Mouse (Mus musculus): ENCODE measurements around the gene Lhx6.

The Lhx6 gene

GRCm38 (mm10) chr2:36093914-36094475 is 11.2 kb downstream of the Lhx6 start:
- DNase-seq (ENCODE audit: low read depth in 1 of 2, low spot score in 2 of 2), result no peak

GRCm38 (mm10) chr2:36093301-36093700 is 11.9 kb downstream of the Lhx6 start:
- no peak for DNase-seq (ENCODE audit: low read depth in 1 of 2, low spot score in 2 of 2)

- no peak for DNase-seq (ENCODE audit: low read depth in 1 of 2, low spot score in 2 of 2)
Measured at GRCm38 (mm10) chr2:36092748-36093147, 12.5 kb downstream of the Lhx6 start.

- no peak for DNase-seq (ENCODE audit: low read depth in 1 of 2, low spot score in 2 of 2)
Measured at GRCm38 (mm10) chr2:36090853-36091741, 14.1 kb downstream of the Lhx6 start.

- DNase-seq (ENCODE audit: low read depth in 1 of 2, low spot score in 2 of 2), result no peak
Measured at GRCm38 (mm10) chr2:36089190-36089589, 16.0 kb downstream of the Lhx6 start.

GRCm38 (mm10) chr2:36085041-36085440 is 20.2 kb downstream of the Lhx6 start:
- DNase-seq (ENCODE audit: low read depth in 1 of 2, low spot score in 2 of 2), result no peak

DNA sequence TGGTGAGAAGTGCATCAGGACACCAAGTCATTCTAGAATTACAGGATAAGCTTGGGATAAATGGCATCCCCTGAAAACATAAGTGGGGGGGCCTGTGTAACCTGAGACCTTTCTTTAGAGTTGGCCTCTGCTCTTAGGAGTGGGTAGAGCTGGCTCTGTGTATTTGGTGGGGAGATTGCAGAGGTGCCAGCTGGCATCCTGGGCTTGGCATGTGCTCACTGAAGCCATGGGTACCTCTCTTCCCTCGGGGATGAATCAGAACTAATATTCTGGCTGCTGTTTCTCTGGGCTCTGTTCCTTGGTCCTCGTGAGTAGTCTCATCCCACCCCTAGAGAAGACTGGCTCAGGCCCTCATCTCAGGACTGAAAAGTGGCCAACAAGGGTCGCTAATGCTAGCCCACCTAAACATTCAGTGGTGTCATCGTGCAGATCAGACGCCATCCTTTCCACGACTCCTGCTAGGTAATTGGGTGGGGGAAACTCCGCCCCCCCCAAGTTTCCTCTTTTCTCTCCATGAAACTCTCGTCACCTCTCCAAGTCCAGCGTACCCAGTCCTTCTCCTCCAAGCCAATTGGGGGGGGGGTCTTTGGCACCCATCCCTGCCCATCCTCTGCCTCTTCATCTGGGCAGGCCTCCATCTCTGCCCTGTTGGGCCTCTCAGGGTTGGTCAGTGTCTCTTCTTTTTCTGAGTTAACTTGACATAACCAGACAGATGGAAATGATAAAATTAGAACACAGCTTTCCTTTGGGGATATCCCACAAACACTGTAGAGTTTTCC is 22.2 kb downstream of the Lhx6 start:
- DNase-seq (ENCODE audit: low read depth in 1 of 2, low spot score in 2 of 2), result no peak

GRCm38 (mm10) chr2:36081446-36081845 is 23.8 kb downstream of the Lhx6 start:
- no peak for DNase-seq (ENCODE audit: low read depth in 1 of 2, low spot score in 2 of 2)

GRCm38 (mm10) chr2:36077160-36077761 is 27.9 kb downstream of the Lhx6 start:
- no peak for DNase-seq (ENCODE audit: low read depth in 1 of 2, low spot score in 2 of 2)

DNA sequence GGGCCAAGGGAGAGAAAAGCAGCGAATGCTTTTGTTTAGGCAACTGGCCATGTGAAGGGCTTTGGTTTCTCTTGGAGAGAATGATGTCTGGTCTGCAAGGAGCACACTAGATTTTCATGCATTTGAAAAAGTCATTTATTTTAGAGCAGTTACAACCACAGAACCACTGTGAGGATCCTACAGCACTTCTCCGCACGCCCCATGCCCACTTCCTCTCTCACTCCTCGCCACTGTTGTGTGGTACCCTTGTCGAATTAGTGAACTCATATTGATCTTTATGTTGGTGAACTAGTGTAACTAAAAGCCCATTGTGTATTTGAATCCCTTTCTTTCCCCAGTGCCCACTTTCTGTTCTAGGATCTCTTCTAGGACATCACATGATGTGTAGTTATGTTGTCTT is 30.0 kb downstream of the Lhx6 start:
- no peak for DNase-seq (ENCODE audit: low read depth in 1 of 2, low spot score in 2 of 2)

GRCm38 (mm10) chr2:36073781-36074180 is 31.4 kb downstream of the Lhx6 start:
- DNase-seq (ENCODE audit: low read depth in 1 of 2, low spot score in 2 of 2), result no peak

DNA sequence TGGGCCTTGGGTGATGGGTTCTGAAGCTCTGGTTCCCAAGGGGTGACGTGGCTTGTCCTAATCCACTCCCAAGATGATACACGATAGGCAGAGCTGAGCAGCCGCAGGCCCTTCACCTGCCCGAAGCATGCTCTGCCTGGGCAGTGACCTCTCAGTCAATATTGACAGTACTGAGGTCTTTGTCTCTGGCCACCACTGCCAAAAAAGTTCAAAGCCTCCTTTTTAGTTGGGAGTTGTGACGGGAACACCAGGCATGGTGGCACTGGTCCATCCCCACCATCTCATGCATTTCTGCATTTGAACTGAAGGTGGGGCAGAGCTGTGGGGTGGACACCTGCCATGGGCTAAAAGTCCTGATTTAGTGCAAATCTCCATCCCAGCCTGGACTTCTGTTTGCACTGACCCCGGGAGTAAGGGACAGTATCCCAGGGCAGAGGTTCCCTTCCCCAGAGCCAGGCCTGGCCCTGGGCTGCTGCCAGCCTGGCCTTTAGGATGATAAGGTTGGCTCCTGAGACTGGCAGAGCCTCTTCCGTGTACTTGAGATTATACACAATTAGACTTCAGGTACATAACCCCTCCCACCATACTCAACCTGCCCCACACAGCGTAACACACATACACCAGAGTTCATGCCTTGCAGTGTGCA is 33.4 kb downstream of the Lhx6 start:
- no peak for DNase-seq (ENCODE audit: low read depth in 1 of 2, low spot score in 2 of 2)

DNA sequence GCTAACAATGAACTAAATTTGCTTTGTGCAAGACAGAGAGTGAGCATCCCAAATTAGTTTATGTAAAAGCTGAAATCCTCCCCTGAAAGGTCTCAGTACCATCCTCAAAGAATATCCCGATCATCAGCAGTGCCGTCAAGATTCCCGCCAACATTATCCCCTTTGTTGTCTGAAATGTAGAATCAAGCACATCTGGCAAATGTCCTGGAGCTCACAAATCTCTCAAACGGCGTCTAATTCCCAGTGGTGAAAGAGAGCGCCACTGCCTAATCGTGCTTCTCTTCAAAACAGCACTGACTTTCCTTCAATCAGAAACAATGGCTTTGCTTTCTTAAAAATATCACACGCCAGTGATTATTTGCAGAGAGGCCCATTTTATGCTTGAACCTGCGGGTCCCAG is 38.1 kb downstream of the Lhx6 start:
- DNase-seq (ENCODE audit: low read depth in 1 of 2, low spot score in 2 of 2), result no peak

- DNase-seq (ENCODE audit: low read depth in 1 of 2, low spot score in 2 of 2), result no peak
Measured at GRCm38 (mm10) chr2:36061409-36061808, 43.8 kb downstream of the Lhx6 start.

GRCm38 (mm10) chr2:36056248-36056647 is 49.0 kb downstream of the Lhx6 start:
- DNase-seq (ENCODE audit: low read depth in 1 of 2, low spot score in 2 of 2), result no peak

- DNase-seq (ENCODE audit: low read depth in 1 of 2, low spot score in 2 of 2), result no peak
Measured at GRCm38 (mm10) chr2:36053249-36053648, 52.0 kb downstream of the Lhx6 start.

DNA sequence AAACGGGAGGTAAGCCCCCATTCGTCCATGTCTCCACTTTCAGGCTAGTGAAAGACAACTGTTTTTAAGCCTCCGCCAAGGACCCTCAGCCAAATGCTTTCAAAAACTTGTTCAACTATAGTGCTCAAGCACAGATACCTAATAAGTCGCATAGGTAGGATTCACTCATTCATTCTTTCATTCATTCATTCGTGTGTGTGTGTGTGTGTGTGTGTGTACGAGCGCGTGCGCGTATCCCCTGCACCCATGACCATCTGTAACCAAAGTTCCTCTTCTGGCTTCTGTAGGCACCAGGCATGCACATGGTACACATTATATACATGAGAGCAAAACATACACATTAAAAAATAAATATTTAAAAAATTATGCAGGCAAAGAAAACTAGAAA is 55.6 kb downstream of the Lhx6 start:
- DNase-seq (ENCODE audit: low read depth in 1 of 2, low spot score in 2 of 2), result no peak

DNA sequence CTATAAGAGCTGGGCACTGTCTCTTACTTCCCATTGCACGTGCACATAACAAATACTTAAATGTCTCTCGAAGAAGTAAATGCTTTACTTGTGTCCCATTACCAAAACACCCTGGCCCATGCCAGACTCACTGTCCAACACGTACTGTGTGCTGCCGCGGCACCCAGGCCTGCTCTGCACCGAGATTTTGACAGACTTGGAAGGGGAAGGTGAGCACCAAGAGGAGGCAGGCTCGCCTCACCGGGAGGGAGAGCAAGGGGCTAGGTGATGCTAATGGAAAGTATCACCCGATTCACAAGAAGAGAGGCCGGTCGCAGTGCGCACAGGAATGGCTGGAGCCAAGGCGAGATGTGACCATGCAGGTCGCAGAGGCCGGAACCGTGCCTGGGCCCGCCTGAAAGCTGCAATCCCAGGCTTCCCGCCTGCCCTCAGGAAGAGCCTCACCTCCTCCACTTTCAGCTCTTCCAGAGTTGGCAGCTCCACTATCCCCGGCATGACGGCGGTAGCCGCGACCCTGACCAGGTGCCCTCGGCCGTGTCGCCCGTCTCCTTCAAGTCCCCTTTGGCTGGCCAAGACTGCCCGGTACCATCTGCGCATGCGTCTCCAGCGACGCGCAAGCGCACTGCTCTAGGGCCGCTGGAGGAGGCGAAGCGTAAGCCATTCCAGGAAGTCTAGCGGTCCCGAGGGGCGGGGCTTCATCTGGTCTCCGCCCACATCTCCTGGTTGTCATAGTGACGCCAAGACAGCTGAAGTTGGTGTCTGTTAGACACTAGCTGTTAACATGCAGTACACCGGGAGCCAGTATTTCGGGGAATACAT is 56.3 kb downstream of the Lhx6 start, which contains the start of the genes Ndufa8 and Morn5:
Gene Ndufa8, minus strand, starts transcription at position 659 of the 819 bp plus-strand sequence.
Gene Morn5, plus strand, starts transcription at position 711 of the 819 bp plus-strand sequence.
- DNase-seq (ENCODE audit: low read depth in 1 of 2, low spot score in 2 of 2), result peak; percentile 93 to 96

GRCm38 (mm10) chr2:36048164-36048563 is 57.0 kb downstream of the Lhx6 start:
- no peak for DNase-seq (ENCODE audit: low read depth in 1 of 2, low spot score in 2 of 2)

DNA sequence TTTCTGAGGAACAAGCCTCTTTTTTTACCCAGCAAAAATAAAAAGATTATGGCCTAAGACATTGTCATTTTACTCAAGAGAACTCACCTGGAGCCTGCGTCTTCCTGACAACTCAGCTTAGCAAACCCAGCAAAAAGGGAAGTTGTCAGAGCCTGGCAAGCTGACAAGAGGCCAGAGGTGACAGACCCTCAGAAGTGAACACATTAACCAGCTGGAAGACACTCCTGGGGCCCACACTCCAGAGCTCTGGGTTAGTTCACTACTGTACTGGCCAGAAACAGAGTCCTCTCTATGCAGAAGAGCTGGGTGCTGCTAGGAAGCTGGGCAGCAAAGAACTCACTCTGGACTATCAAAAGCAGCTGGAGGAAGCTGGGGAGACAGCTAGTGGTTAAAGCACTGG is 64.3 kb downstream of the Lhx6 start:
- DNase-seq (ENCODE audit: low read depth in 1 of 2, low spot score in 2 of 2), result no peak

All from monocyte, adult 2 months (primary cell).